Comparison of ENCODE assay signal across 28 mouse cellular contexts in genomic region chr7:140981704-140982103, GRCm38 (mm10). TPM values are rescaled to one million over a fixed set of nuclear protein-coding genes. Genes with fewer than 3 reads are reported as not detected.
DNase-seq lines count a peak whose midpoint lies in the region; ATAC-seq and TF ChIP-seq lines count a peak whose summit lies in the region.
"Had no signal": no experiment of that assay in that cellular context is flagged by ENCODE, and none has a peak within 500 bp of the region (broad histone marks: within the 10 kb centered on the region; RNA-seq: fewer than 3 reads in every experiment).

No protein-coding gene starts in this region.

- no peaks in the 10 kb centered on the region for H3K27me3 ChIP-seq in hindbrain, postnatal 0 days (ENCODE audit: insufficient read depth, low read length)
- H3K27me3 ChIP-seq in midbrain, embryonic 13.5 days: no peaks in the 10 kb centered on the region
- H3K27me3 ChIP-seq: neural tube, embryonic 13.5 days; stomach, embryonic 15.5 days had no signal

- peak; percentile 99 for ATAC-seq in granulocyte monocyte progenitor cell, adult 5-6 weeks (replicated peaks; ENCODE audit: poor library complexity, severe bottlenecking)
- peak; percentile 73 for ATAC-seq in megakaryocyte-erythroid progenitor cell, adult 5-6 weeks (replicated peaks; ENCODE audit: low FRiP score, low TSS enrichment, poor library complexity, severe bottlenecking)
- no peak for ATAC-seq in hindbrain, postnatal 0 days
- no peak for ATAC-seq in midbrain, embryonic 13.5 days
- ATAC-seq: activated CD4-positive, CD25-positive, alpha-beta regulatory T cell, adult 4 months had no signal

- no peaks in the 10 kb centered on the region for H3K36me3 ChIP-seq in hindbrain, postnatal 0 days (ENCODE audit: insufficient read depth, low read length)
- H3K36me3 ChIP-seq in midbrain, embryonic 13.5 days: no peaks in the 10 kb centered on the region
- H3K36me3 ChIP-seq: embryonic facial prominence, embryonic 10.5 days; hindbrain, embryonic 10.5 days; neural tube, embryonic 13.5 days; stomach, embryonic 15.5 days had no signal

- no peak for TF ChIP-seq CTCF in hindbrain, postnatal 0 days (IDR thresholded peaks at IDR 0.05; ENCODE audit: low read depth)

- H3K9ac ChIP-seq in hindbrain, postnatal 0 days (replicated peaks; ENCODE audit: low read length): no peak overlapping the region
- no peak overlapping the region for H3K9ac ChIP-seq in midbrain, embryonic 13.5 days (replicated peaks)
- H3K9ac ChIP-seq: neural tube, embryonic 13.5 days; stomach, embryonic 15.5 days had no signal

- H3K27ac ChIP-seq in hindbrain, postnatal 0 days: no peak overlapping the region
- no peak overlapping the region for H3K27ac ChIP-seq in midbrain, embryonic 13.5 days
- H3K27ac ChIP-seq: embryonic facial prominence, embryonic 10.5 days; hindbrain, embryonic 10.5 days; kidney, postnatal 0 days; layer of hippocampus, adult 2 months; neural tube, embryonic 13.5 days; stomach, embryonic 15.5 days had no signal

- intact Hi-C loops in heart, postnatal 25 days (cut with DNase I): no loop called here

- H3K4me2 ChIP-seq in hindbrain, postnatal 0 days (ENCODE audit: low read depth, low read length): no peak overlapping the region
- H3K4me2 ChIP-seq in midbrain, embryonic 13.5 days (replicated peaks): no peak overlapping the region
- H3K4me2 ChIP-seq: neural tube, embryonic 13.5 days; stomach, embryonic 15.5 days had no signal

- H3K9me3 ChIP-seq in hindbrain, postnatal 0 days (ENCODE audit: low read length): no peaks in the 10 kb centered on the region
- no peaks in the 10 kb centered on the region for H3K9me3 ChIP-seq in midbrain, embryonic 13.5 days
- H3K9me3 ChIP-seq: embryonic facial prominence, embryonic 10.5 days; neural tube, embryonic 13.5 days; stomach, embryonic 15.5 days had no signal

- H3K4me3 ChIP-seq in hindbrain, postnatal 0 days (ENCODE audit: low read length): no peak overlapping the region
- no peak overlapping the region for H3K4me3 ChIP-seq in midbrain, embryonic 13.5 days (replicated peaks)
- H3K4me3 ChIP-seq: embryonic facial prominence, embryonic 10.5 days; hindbrain, embryonic 10.5 days; layer of hippocampus, adult 2 months; neural tube, embryonic 13.5 days; stomach, embryonic 15.5 days had no signal

- H3K4me1 ChIP-seq in hindbrain, postnatal 0 days (ENCODE audit: insufficient read depth, low read length): no peaks in the 10 kb centered on the region
- H3K4me1 ChIP-seq in midbrain, embryonic 13.5 days (replicated peaks): no peaks in the 10 kb centered on the region
- H3K4me1 ChIP-seq: embryonic facial prominence, embryonic 10.5 days; hindbrain, embryonic 10.5 days; neural tube, embryonic 13.5 days; stomach, embryonic 15.5 days had no signal

- peak; percentile 16 for DNase-seq in heart, adult 11 months
- no peak for DNase-seq in heart, postnatal 25 days (ENCODE audit: low spot score)
- peak; percentile 74 for DNase-seq in CD4-positive helper T cell, adult 2 months (ENCODE audit: low read depth, low spot score)
- DNase-seq in hindbrain, postnatal 0 days (ENCODE audit: low spot score): no peak
- DNase-seq in layer of hippocampus, postnatal 14 days (ENCODE audit: low spot score in 2 of 2): no peak
- DNase-seq: adrenal gland, postnatal 10 days; cerebellum, adult 2 months; cerebellum, postnatal 36 days; heart, adult 18-20 months; kidney, adult 18-20 months; spleen, adult 18-20 months; thymus, adult 2 months had no signal

- WGBS in hindbrain, postnatal 0 days: 91% methylated on average over 8 of the region's 8 CpGs
- WGBS in midbrain, embryonic 13.5 days: 95% methylated on average over 8 of the region's 8 CpGs

RNA-seq across cellular contexts. Expression of gene Ifitm1, which starts 14.7 kb away (rescaled TPM):
- 1 to 10 TPM; 1.6 to 2.8 TPM for total RNA-seq in heart, postnatal 25 days (2021)
- total RNA-seq in granulocyte monocyte progenitor cell, adult 5-6 weeks (2014; fragmentation: Nextera tagmentation): 79.9 and 149 TPM in 2 replicates
- 18.5 and 25.3 TPM in 2 replicates for total RNA-seq in granulocyte monocyte progenitor cell, adult 5-6 weeks (2017)
- total RNA-seq in megakaryocyte-erythroid progenitor cell, adult 5-6 weeks (2014; fragmentation: Nextera tagmentation): 37.2 and 54.3 TPM in 2 replicates
- 20.9 and 50.8 TPM in 2 replicates for total RNA-seq in megakaryocyte-erythroid progenitor cell, adult 5-6 weeks (2017)
- total RNA-seq in hindbrain, postnatal 0 days (2014; rRNA removed): 16.5 and 39.5 TPM in 2 replicates
- polyA plus RNA-seq in hindbrain, postnatal 0 days (2015; fragmentation: Nextera tagmentation; extraction: Ambion mirVana): 22.4 and 24.0 TPM in 2 replicates
- total RNA-seq in layer of hippocampus, postnatal 14 days (2021): 1 to 10 TPM; 3.3 to 6.3 TPM
- 10.2 and 10.3 TPM in 2 replicates for polyA plus RNA-seq in midbrain, embryonic 13.5 days (2015; fragmentation: Nextera tagmentation; extraction: Ambion mirVana)

RNA-seq across cellular contexts. Expression of gene Ifitm2, which starts 25.9 kb away (rescaled TPM):
- total RNA-seq in heart, postnatal 25 days (2021): 100 to 1,000 TPM in 1 of 2 experiments, 10 to 100 TPM in 1; 96.7 to 116 TPM
- 555 and 581 TPM in 2 replicates for total RNA-seq in granulocyte monocyte progenitor cell, adult 5-6 weeks (2014; fragmentation: Nextera tagmentation)
- total RNA-seq in granulocyte monocyte progenitor cell, adult 5-6 weeks (2017): 354 and 388 TPM in 2 replicates
- 285 and 292 TPM in 2 replicates for total RNA-seq in megakaryocyte-erythroid progenitor cell, adult 5-6 weeks (2014; fragmentation: Nextera tagmentation)
- total RNA-seq in megakaryocyte-erythroid progenitor cell, adult 5-6 weeks (2017): 265 and 278 TPM in 2 replicates
- 79.3 and 82.4 TPM in 2 replicates for total RNA-seq in hindbrain, postnatal 0 days (2014; rRNA removed)
- 269 and 281 TPM in 2 replicates for polyA plus RNA-seq in hindbrain, postnatal 0 days (2015; fragmentation: Nextera tagmentation; extraction: Ambion mirVana)
- total RNA-seq in layer of hippocampus, postnatal 14 days (2021): 10 to 100 TPM; 15.1 to 20.8 TPM
- polyA plus RNA-seq in midbrain, embryonic 13.5 days (2015; fragmentation: Nextera tagmentation; extraction: Ambion mirVana): 125 and 144 TPM in 2 replicates

RNA-seq across cellular contexts. Expression of gene Gm45717, which starts 26.0 kb away (rescaled TPM):
- total RNA-seq in heart, postnatal 25 days (2021): not detected
- total RNA-seq in granulocyte monocyte progenitor cell, adult 5-6 weeks (2014; fragmentation: Nextera tagmentation): not detected in 2 replicates
- not detected in 2 replicates for total RNA-seq in granulocyte monocyte progenitor cell, adult 5-6 weeks (2017)
- total RNA-seq in megakaryocyte-erythroid progenitor cell, adult 5-6 weeks (2014; fragmentation: Nextera tagmentation): not detected in 2 replicates
- not detected in 2 replicates for total RNA-seq in megakaryocyte-erythroid progenitor cell, adult 5-6 weeks (2017)
- not detected in 2 replicates for total RNA-seq in hindbrain, postnatal 0 days (2014; rRNA removed)
- polyA plus RNA-seq in hindbrain, postnatal 0 days (2015; fragmentation: Nextera tagmentation; extraction: Ambion mirVana): 0.38 TPM in 1 of 2 replicates, not detected in the other
- not detected for total RNA-seq in layer of hippocampus, postnatal 14 days (2021)
- not detected in 2 replicates for polyA plus RNA-seq in midbrain, embryonic 13.5 days (2015; fragmentation: Nextera tagmentation; extraction: Ambion mirVana)
- total RNA-seq: adrenal gland, postnatal 10 days; gastrocnemius, adult 8-10 months; heart, adult 18-20 months; layer of hippocampus, adult 2 months; left cerebral cortex, postnatal 36 days; liver, adult 2 months had no signal
- polyA plus RNA-seq: activated CD4-positive, CD25-positive, alpha-beta regulatory T cell, adult 4 months; cerebellum, adult 2 months; forebrain, embryonic 11.5 days; heart, embryonic 14.5 days; liver, adult 2 months; lung, embryonic 16.5 days; neural tube, embryonic 13.5 days; thymus, adult 2 months had no signal

RNA-seq across cellular contexts. Expression of gene Ifitm3, which starts 28.9 kb away (rescaled TPM):
- total RNA-seq in heart, postnatal 25 days (2021): 100 to 1,000 TPM; 102 to 111 TPM
- total RNA-seq in granulocyte monocyte progenitor cell, adult 5-6 weeks (2014; fragmentation: Nextera tagmentation): 146 and 224 TPM in 2 replicates
- total RNA-seq in granulocyte monocyte progenitor cell, adult 5-6 weeks (2017): 55.6 and 69.2 TPM in 2 replicates
- total RNA-seq in megakaryocyte-erythroid progenitor cell, adult 5-6 weeks (2014; fragmentation: Nextera tagmentation): 53.9 and 67.3 TPM in 2 replicates
- 54.1 and 55.3 TPM in 2 replicates for total RNA-seq in megakaryocyte-erythroid progenitor cell, adult 5-6 weeks (2017)
- total RNA-seq in hindbrain, postnatal 0 days (2014; rRNA removed): 29.3 and 41.7 TPM in 2 replicates
- 92.8 and 93.3 TPM in 2 replicates for polyA plus RNA-seq in hindbrain, postnatal 0 days (2015; fragmentation: Nextera tagmentation; extraction: Ambion mirVana)
- 10 to 100 TPM in 1 of 2 experiments, 1 to 10 TPM in 1; 6.9 to 13.0 TPM for total RNA-seq in layer of hippocampus, postnatal 14 days (2021)
- 22.6 and 26.2 TPM in 2 replicates for polyA plus RNA-seq in midbrain, embryonic 13.5 days (2015; fragmentation: Nextera tagmentation; extraction: Ambion mirVana)

RNA-seq across cellular contexts. Expression of gene Ifitm5, which starts 31.6 kb away (rescaled TPM):
- total RNA-seq in heart, postnatal 25 days (2021): under 1 TPM; 0.47 to 0.59 TPM
- total RNA-seq in granulocyte monocyte progenitor cell, adult 5-6 weeks (2014; fragmentation: Nextera tagmentation): 1.7 TPM in 1 of 2 replicates, not detected in the other
- not detected in 2 replicates for total RNA-seq in granulocyte monocyte progenitor cell, adult 5-6 weeks (2017)
- total RNA-seq in megakaryocyte-erythroid progenitor cell, adult 5-6 weeks (2014; fragmentation: Nextera tagmentation): 0.55 TPM in 1 of 2 replicates, not detected in the other
- 2.4 TPM in 1 of 2 replicates, not detected in the other for total RNA-seq in megakaryocyte-erythroid progenitor cell, adult 5-6 weeks (2017)
- total RNA-seq in hindbrain, postnatal 0 days (2014; rRNA removed): not detected in 2 replicates
- 0.39 TPM in 1 of 2 replicates, not detected in the other for polyA plus RNA-seq in hindbrain, postnatal 0 days (2015; fragmentation: Nextera tagmentation; extraction: Ambion mirVana)
- not detected for total RNA-seq in layer of hippocampus, postnatal 14 days (2021)
- 0.22 and 0.27 TPM in 2 replicates for polyA plus RNA-seq in midbrain, embryonic 13.5 days (2015; fragmentation: Nextera tagmentation; extraction: Ambion mirVana)
- total RNA-seq: layer of hippocampus, adult 2 months; left cerebral cortex, postnatal 36 days had no signal
- polyA plus RNA-seq: activated CD4-positive, CD25-positive, alpha-beta regulatory T cell, adult 4 months; cerebellum, adult 2 months; forebrain, embryonic 11.5 days had no signal

Comparison
In these comparisons a context has a peak if more than half of its experiments do, and no peak if none do; other contexts are left out.
1. DNase-seq: peak in heart, adult 11 months (single experiment) and CD4-positive helper T cell, adult 2 months (single experiment); none in heart, postnatal 25 days (single experiment), hindbrain, postnatal 0 days (single experiment) and layer of hippocampus, postnatal 14 days (0 of 2).
2. ATAC-seq: peak in granulocyte monocyte progenitor cell, adult 5-6 weeks (single experiment) and megakaryocyte-erythroid progenitor cell, adult 5-6 weeks (single experiment); none in hindbrain, postnatal 0 days (single experiment) and midbrain, embryonic 13.5 days (single experiment).